Mouse (Mus musculus): ENCODE results near the gene Kif15.

DNA sequence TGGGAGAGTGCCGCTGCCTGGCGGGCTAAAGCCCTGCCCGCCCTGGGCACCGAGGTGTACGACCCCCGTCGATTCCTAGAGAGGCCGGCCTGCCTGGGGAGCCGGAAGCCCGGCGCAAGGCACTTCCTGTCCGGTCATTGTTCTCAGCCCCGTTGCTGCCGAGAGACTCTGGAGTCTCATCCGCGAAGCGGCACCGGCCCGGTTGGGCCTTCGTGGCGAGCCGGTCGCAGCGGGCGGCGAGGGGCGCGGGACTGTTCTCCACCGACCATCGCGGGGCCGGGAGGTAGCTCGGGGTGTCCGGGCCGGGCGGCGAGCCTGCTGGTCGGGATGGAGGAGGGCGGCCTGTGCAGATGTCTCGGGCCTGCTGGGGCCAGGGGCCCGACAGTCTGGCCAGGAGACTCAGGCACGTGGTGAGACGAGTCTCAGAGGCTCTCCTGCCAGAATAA is 27.9 kb upstream of the Kif15 start, which contains the start of gene Zfp105:
- TF ChIP-seq CTCF (IDR thresholded peaks at IDR 0.05; ENCODE audit: low read depth) (no peak), EP300 (IDR thresholded peaks at IDR 0.05; ENCODE audit: low read depth) (no peak)

Data from liver, embryonic 14.5 days (tissue).